8 mouse cellular contexts compared by ENCODE assay signal in genomic region chr2:32235886-32236759, GRCm38 (mm10). TPM values are rescaled to one million over a fixed set of nuclear protein-coding genes. Genes with fewer than 3 reads are reported as not detected.
DNase-seq lines count a peak whose midpoint lies in the region; ATAC-seq lines count a peak whose summit lies in the region.

TSS of gene Pomt1 (plus strand) at chr2:32236590.

- H3K36me3 ChIP-seq in hindbrain, embryonic 15.5 days, result peaks cover 31% of the 10 kb centered on the region

- WGBS in hindbrain, embryonic 15.5 days, result under 1% methylated on average over 54 of the region's 54 CpGs

- peak within 1 kb of the TSS; percentile 83 for H3K27ac ChIP-seq in hindbrain, embryonic 15.5 days (replicated peaks)

- peak within 1 kb of the TSS; percentile 64 for H3K4me3 ChIP-seq in hindbrain, embryonic 15.5 days

- peak; percentile 95 for DNase-seq in R1 (ENCODE audit: low read depth, low spot score)
- peak; percentile 93 to 95 for DNase-seq in cerebellum, postnatal 25 days
- DNase-seq in frontal cortex, postnatal 36 days (ENCODE audit: low spot score in 2 of 2), result peak; percentile 88 to 95
- peak; percentile 89 for DNase-seq in left cerebral cortex, adult 11 months (ENCODE audit: low spot score)
- peak; percentile 93 to 96 for DNase-seq in lung, postnatal 4 days
- DNase-seq in retina, postnatal 7 days (ENCODE audit: low read depth, low spot score), result peak; percentile 89
- DNase-seq in urinary bladder, adult 2 months (ENCODE audit: low spot score), result peak; percentile 72

- peak; percentile 91 for ATAC-seq in hindbrain, embryonic 15.5 days (ENCODE audit: low FRiP score, low read depth)

- H3K4me2 ChIP-seq in hindbrain, embryonic 15.5 days, result peak within 1 kb of the TSS; percentile 93

- no peaks in the 10 kb centered on the region for H3K9me3 ChIP-seq in hindbrain, embryonic 15.5 days

- H3K9ac ChIP-seq in hindbrain, embryonic 15.5 days, result peak within 1 kb of the TSS; percentile 71

- H3K4me1 ChIP-seq in hindbrain, embryonic 15.5 days (replicated peaks), result peaks cover 25% of the 10 kb centered on the region

- H3K27me3 ChIP-seq in hindbrain, embryonic 15.5 days, result no peaks in the 10 kb centered on the region

RNA-seq across cellular contexts. Expression of gene Pomt1, which starts in this region (rescaled TPM):
- 33.1 and 33.6 TPM in 2 replicates for polyA plus RNA-seq in hindbrain, embryonic 15.5 days (2015; fragmentation: Nextera tagmentation; extraction: Ambion mirVana)
- polyA plus RNA-seq in urinary bladder, adult 2 months (2012; rRNA removed), result 14.8 and 16.3 TPM in 2 replicates

Comparison
In these comparisons a context has a peak if more than half of its experiments do, and no peak if none do; other contexts are left out.
1. Peak in every context shown above with its lines: DNase-seq, ATAC-seq, H3K4me3 ChIP-seq and H3K27ac ChIP-seq.